Mouse (Mus musculus): ENCODE results near the gene Olfr97. TPM values are rescaled to one million over a fixed set of nuclear protein-coding genes. Genes with fewer than 3 reads are reported as not detected.

Gene Olfr97
- total and polyA plus RNA-seq, 2 experiments from 2014 or later: not detected

GRCm38 (mm10) chr17:37263626-37264025 is 26.5 kb upstream of the Olfr97 start, which contains the start of gene Olfr98:
Gene Olfr98 (minus strand): TSS chr17:37263749.
- Histone ChIP-seq H3K27me3 (ENCODE audit: insufficient read depth, low read length) (no peaks in the 10 kb centered on the region), H3K4me3 (ENCODE audit: low read length) (no peak within 1 kb of the TSS), H3K27ac (no peak within 1 kb of the TSS), H3K9ac (replicated peaks; ENCODE audit: low read length) (no peak within 1 kb of the TSS), H3K4me1 (ENCODE audit: insufficient read depth, low read length) (no peaks in the 10 kb centered on the region), H3K36me3 (ENCODE audit: insufficient read depth, low read length) (no peaks in the 10 kb centered on the region), H3K9me3 (ENCODE audit: low read length) (no peaks in the 10 kb centered on the region), H3K4me2 (ENCODE audit: low read depth, low read length) (no peak within 1 kb of the TSS)
- TF ChIP-seq CTCF (IDR thresholded peaks at IDR 0.05; ENCODE audit: low read depth): no peak
- WGBS: 68% methylated on average over 1 of the region's 1 CpGs
- DNase-seq (ENCODE audit: low spot score) (no peak), ATAC-seq (no peak)

- DNase-seq (ENCODE audit: low spot score) (no peak), ATAC-seq (no peak)
- Histone ChIP-seq H3K4me3 (ENCODE audit: low read length) (no peak overlapping the region), H3K4me1 (ENCODE audit: insufficient read depth, low read length) (no peaks in the 10 kb centered on the region), H3K9ac (replicated peaks; ENCODE audit: low read length) (no peak overlapping the region), H3K4me2 (ENCODE audit: low read depth, low read length) (no peak overlapping the region), H3K36me3 (ENCODE audit: insufficient read depth, low read length) (no peaks in the 10 kb centered on the region), H3K27ac (no peak overlapping the region), H3K9me3 (ENCODE audit: low read length) (no peaks in the 10 kb centered on the region), H3K27me3 (ENCODE audit: insufficient read depth, low read length) (no peaks in the 10 kb centered on the region)
- WGBS: 21% methylated on average over 1 of the region's 1 CpGs
- TF ChIP-seq CTCF (IDR thresholded peaks at IDR 0.05; ENCODE audit: low read depth): peak; percentile 46
Observed at GRCm38 (mm10) chr17:37250544-37250943, 13.4 kb upstream of the Olfr97 start.

GRCm38 (mm10) chr17:37249460-37249859 is 12.3 kb upstream of the Olfr97 start:
- Histone ChIP-seq H3K9ac (replicated peaks; ENCODE audit: low read length) (no peak overlapping the region), H3K27ac (no peak overlapping the region), H3K36me3 (ENCODE audit: insufficient read depth, low read length) (no peaks in the 10 kb centered on the region), H3K27me3 (ENCODE audit: insufficient read depth, low read length) (no peaks in the 10 kb centered on the region), H3K4me1 (ENCODE audit: insufficient read depth, low read length) (no peaks in the 10 kb centered on the region), H3K4me2 (ENCODE audit: low read depth, low read length) (no peak overlapping the region), H3K9me3 (ENCODE audit: low read length) (no peaks in the 10 kb centered on the region), H3K4me3 (ENCODE audit: low read length) (no peak overlapping the region)
- DNase-seq (ENCODE audit: low spot score): no peak
- TF ChIP-seq CTCF (IDR thresholded peaks at IDR 0.05; ENCODE audit: low read depth): no peak
- no peak for ATAC-seq

- Histone ChIP-seq H3K9ac (replicated peaks; ENCODE audit: low read length) (no peak overlapping the region), H3K4me1 (ENCODE audit: insufficient read depth, low read length) (no peaks in the 10 kb centered on the region), H3K36me3 (ENCODE audit: insufficient read depth, low read length) (no peaks in the 10 kb centered on the region), H3K27me3 (ENCODE audit: insufficient read depth, low read length) (no peaks in the 10 kb centered on the region), H3K4me2 (ENCODE audit: low read depth, low read length) (no peak overlapping the region), H3K27ac (no peak overlapping the region), H3K4me3 (ENCODE audit: low read length) (no peak overlapping the region), H3K9me3 (ENCODE audit: low read length) (no peaks in the 10 kb centered on the region)
- peak; percentile 36 for TF ChIP-seq CTCF (IDR thresholded peaks at IDR 0.05; ENCODE audit: low read depth)
- ATAC-seq (peak; percentile 80), DNase-seq (ENCODE audit: low spot score) (peak; percentile 67)
- WGBS: 35% methylated on average over 5 of the region's 5 CpGs
Observed at GRCm38 (mm10) chr17:37246715-37247114, 9.6 kb upstream of the Olfr97 start.

GRCm38 (mm10) chr17:37242198-37242597 is 5.1 kb upstream of the Olfr97 start:
- no peaks in the 10 kb centered on the region for H3K4me1 ChIP-seq (ENCODE audit: insufficient read depth, low read length)
- WGBS: 46% methylated on average over 3 of the region's 3 CpGs
- H3K36me3 ChIP-seq (ENCODE audit: insufficient read depth, low read length): no peaks in the 10 kb centered on the region
- no peak overlapping the region for H3K4me2 ChIP-seq (ENCODE audit: low read depth, low read length)
- DNase-seq (ENCODE audit: low spot score) (no peak), ATAC-seq (no peak)
- H3K4me3 ChIP-seq (ENCODE audit: low read length): no peak overlapping the region
- no peak overlapping the region for H3K9ac ChIP-seq (replicated peaks; ENCODE audit: low read length)
- H3K9me3 ChIP-seq (ENCODE audit: low read length): no peaks in the 10 kb centered on the region
- no peak for TF ChIP-seq CTCF (IDR thresholded peaks at IDR 0.05; ENCODE audit: low read depth)
- H3K27ac ChIP-seq: no peak overlapping the region
- no peaks in the 10 kb centered on the region for H3K27me3 ChIP-seq (ENCODE audit: insufficient read depth, low read length)

- Histone ChIP-seq H3K4me2 (ENCODE audit: low read depth, low read length) (no peak overlapping the region), H3K27me3 (ENCODE audit: insufficient read depth, low read length) (no peaks in the 10 kb centered on the region), H3K4me1 (ENCODE audit: insufficient read depth, low read length) (no peaks in the 10 kb centered on the region), H3K9ac (replicated peaks; ENCODE audit: low read length) (no peak overlapping the region), H3K4me3 (ENCODE audit: low read length) (no peak overlapping the region), H3K36me3 (ENCODE audit: insufficient read depth, low read length) (no peaks in the 10 kb centered on the region), H3K27ac (no peak overlapping the region), H3K9me3 (ENCODE audit: low read length) (no peaks in the 10 kb centered on the region)
- ATAC-seq (no peak), DNase-seq (ENCODE audit: low spot score) (no peak)
- peak; percentile 48 for TF ChIP-seq CTCF (IDR thresholded peaks at IDR 0.05; ENCODE audit: low read depth)
- 29% methylated on average over 1 of the region's 1 CpGs for WGBS
Observed at GRCm38 (mm10) chr17:37221879-37222278, 15.3 kb downstream of the Olfr97 start.

GRCm38 (mm10) chr17:37219846-37220245 is 17.3 kb downstream of the Olfr97 start, which contains the start of gene Olfr96:
Gene Olfr96 (plus strand): TSS chr17:37220146.
- no peaks in the 10 kb centered on the region for H3K4me1 ChIP-seq (ENCODE audit: insufficient read depth, low read length)
- TF ChIP-seq CTCF (IDR thresholded peaks at IDR 0.05; ENCODE audit: low read depth): no peak
- no peaks in the 10 kb centered on the region for H3K27me3 ChIP-seq (ENCODE audit: insufficient read depth, low read length)
- ATAC-seq (no peak), DNase-seq (ENCODE audit: low spot score) (no peak)
- no peaks in the 10 kb centered on the region for H3K9me3 ChIP-seq (ENCODE audit: low read length)
- no peaks in the 10 kb centered on the region for H3K36me3 ChIP-seq (ENCODE audit: insufficient read depth, low read length)
- no peak within 1 kb of the TSS for H3K4me2 ChIP-seq (ENCODE audit: low read depth, low read length)
- H3K9ac ChIP-seq (replicated peaks; ENCODE audit: low read length): no peak within 1 kb of the TSS
- H3K27ac ChIP-seq: no peak within 1 kb of the TSS
- 57% methylated on average over 4 of the region's 4 CpGs for WGBS
- no peak within 1 kb of the TSS for H3K4me3 ChIP-seq (ENCODE audit: low read length)

Measured in hindbrain, postnatal 0 days (tissue).